Mouse (Mus musculus): ENCODE measurements around the gene Cnot1.
"Not testable (repeated sequence)": the region's sequence is repeated elsewhere in the genome, so short reads cannot be mapped to it uniquely, and the experiment has no call there.

Cnot1 gene

DNA sequence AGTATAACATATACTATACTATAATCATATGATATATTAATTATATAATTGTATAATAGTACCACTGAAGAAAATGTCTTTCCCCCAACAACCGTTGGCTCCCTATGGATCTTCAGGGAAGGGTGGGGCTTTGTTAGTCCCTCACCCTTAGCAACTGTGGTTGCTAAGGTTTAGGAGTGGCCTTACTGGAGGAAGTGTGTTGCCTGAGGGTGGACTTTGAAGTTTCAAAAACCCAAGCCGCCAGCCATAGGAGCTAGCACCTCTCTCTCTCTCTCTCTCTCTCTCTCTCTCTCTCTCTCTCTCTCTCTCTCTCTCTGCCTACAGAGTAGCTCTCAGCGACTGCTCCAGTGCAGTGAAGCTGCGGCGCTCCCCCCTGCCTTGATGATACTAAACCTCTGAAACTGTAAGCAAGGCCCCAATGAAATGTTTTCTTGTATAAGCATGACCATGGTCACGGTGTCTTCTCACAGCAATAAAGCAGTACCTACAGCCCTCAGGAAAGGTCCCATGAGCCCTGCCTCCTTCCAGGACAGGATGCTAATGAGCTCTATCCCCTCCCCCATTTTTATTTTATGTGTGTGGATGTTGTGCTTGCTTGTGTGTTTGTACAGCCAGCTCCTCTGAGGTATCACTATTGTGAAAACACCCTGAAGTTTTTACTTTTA lies 8.9 kb upstream of the Cnot1 start:
- no peak for DNase-seq

DNA sequence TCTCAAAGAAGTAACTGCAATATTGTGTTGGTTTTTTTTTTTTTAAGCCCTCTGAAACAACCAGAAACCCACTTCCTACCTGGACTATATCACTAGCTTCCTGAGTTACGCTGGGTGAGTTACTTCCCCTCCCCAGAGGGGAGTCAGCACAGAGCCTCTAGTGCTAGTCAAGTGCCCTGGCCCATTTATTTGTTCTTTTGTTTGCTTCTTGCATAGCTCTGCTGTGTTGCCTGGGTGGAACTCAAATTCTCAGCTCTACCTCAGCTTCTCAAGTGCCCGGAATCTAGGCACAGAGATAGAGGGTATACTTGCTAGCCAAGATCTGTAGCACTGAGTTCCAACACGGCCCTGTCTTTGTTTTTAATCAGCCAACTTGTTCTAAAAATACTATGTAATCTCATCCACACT lies 2.9 kb upstream of the Cnot1 start:
- DNase-seq = no peak

DNA sequence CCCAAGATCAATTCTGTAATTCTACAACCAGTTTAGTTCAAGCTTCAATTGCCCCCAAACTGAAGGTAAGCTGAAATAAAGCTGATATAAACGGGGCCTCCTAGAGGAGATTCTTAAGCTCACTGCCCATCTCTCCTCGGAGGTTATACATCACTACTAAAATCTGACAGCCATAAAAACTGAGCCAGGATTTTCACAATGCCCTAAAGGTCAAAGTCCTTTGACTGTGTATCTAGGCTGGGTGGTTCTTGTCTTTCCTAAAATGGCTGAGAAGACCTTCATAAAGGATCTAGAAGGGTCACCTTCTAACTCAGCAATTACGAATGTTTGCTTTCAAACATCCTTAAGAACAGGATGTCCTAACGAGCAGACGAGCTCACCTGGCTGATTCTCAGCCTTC lies 1.9 kb upstream of the Cnot1 start:
- no peak for DNase-seq

DNA sequence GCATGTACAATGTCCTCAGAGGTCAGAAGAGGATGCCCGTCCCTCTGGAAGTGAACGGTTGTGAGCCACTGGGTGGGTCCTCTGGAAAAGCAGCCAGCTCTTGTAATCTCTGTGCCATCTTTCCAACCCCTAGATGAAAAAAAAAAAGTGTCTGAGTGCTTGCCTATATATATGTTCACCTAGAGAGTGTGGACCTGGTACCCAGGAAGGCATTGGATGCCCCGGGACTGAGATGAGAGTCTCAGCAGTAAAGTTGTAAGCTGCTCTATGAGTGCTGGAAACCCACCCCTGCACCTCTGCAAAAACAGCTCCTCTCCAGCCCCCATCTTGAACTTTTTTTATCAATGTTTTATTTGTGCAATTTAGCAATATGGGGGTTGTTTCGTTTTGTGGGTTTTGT lies 1.4 kb upstream of the Cnot1 start:
- DNase-seq = no peak

DNA sequence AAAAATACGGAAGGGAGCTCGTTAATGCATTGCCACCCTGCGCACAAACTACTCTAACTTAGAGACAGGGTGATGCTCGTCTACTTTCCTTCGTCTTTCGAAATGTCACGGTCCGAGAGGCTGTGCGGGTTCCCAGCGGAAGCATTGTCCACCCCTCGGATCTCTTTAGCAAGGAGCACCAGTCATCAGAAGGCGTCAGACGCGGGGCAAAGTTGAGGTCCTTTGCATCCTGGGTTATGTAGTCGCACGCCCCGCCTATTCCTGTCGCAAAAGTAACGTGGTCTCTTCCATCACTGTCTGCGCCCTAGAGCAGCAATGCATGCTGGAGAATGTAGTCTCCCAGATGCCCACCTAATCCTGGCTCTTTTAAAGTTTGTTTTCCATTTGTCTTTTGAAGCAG lies 597 bp upstream of the Cnot1 start:
- DNase-seq = peak; percentile 91 to 96

DNA sequence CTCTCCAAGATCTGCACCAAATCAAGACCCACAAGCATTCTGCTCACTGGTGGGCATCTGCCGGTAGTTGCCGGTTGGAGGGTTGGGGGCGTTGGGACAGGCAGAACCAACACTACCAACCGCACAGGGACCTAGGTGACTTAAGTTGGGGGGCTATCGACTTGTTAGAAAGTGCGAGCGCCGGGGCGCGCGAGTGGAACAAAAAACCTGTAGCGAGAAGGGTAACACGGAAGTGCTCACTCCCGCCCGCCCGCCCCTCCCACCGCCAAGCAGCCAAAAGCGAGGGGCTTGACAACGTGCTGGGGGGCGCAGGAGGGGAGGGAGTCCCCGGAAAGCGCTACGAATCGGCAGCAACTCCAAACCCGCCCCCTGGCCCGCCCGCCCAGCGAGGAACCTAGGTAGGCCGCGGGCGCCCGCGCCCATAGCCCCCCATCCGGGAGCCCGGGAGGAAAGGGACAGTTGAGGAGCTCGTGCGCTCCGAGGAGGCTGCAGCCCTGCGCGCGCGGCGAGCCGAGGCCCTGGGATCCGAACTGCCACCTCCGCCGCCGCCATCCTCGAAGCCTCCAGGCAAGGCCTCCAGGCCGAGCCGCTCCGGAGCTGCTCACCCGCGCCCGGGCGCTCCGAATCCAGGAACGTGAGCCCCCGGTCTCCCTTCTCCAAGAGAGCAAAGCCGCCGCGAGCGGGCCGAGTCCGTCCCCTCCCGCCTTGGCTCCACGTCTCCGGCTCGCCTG lies 638 bp downstream of the Cnot1 start:
- DNase-seq = no peak

DNA sequence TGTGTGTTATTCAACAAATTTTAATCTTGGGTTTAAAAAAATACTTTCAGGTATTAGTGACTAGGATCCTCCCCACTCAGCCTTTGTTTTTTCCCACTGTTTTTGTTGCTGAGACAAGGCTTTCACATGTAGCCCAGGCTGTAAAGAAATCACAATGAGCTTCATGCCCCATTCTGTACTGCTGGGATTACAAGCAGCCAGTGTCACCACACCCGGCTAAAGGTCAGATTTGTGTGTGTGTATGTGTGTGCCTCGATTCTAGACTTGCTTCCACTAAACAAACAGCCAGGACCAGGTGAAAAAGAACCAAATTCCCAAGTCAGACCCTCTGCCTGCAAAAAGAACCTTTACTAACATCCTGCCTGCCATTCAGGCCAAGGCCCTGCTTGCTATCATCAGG lies 1.8 kb downstream of the Cnot1 start:
- DNase-seq = no peak

DNA sequence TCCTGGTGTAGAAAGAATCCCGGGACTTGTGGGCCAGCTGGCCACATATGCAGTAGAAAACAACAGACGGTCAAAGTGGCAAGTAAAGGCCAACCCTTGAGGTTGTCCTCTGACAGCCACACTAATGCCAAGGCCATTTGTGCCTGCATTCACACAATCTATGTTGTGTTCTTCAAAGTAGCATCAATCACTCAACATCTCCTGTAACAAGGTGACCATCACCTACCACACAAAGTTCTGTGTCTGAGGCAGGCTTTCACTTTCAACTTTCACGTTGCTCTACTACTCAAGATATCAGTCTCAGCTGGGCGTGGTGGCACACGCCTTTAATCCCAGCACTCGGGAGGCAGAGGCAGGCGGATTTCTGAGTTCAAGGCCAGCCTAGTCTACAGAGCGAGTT lies 5.0 kb downstream of the Cnot1 start:
- no peak for DNase-seq

DNA sequence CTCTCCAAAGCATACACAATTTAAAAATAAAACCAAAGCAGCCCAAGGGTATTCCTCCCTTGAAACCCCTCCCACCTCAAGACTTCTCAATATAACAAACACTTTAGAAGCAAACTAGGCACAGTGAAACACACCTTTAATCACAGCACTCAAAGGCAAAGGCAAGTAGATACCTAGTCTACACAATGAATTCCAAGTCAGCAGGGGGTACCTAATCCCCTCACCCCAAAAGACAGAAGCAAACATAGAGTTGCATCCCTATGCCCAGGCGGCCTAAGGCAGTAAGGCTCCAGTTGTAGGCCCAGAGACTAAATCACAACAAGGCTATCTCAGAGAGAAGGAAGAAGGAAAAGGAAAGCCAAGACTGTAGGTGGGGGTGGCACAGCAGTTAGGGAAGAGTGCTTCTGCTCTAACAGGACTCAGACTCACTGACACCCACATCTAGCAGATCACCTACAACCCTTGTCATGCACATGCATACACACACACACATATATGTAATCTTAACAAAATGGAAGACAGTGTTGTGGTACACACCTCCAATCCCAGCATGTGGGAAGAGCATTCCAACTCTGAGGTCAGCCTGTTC lies 5.7 kb downstream of the Cnot1 start:
- no peak for DNase-seq

DNA sequence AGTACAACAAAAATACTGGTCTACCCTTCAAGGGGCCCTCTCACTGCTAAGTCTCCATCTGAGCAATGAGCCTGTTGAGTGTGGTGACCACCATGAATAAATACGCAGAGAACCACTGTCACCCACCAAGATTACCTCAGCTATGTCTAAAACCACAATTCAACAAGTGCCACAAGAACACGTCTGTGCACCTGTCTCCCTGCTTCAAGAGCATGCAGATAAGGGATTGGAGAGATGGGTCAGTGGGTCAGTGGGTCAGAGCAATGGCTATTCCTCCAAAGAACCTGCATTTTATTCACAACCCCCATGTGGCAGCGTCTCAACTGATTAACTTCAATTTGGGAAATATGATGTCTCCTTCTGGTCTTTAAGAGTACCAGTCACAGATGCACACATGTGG lies 6.9 kb downstream of the Cnot1 start:
- DNase-seq = no peak

DNA sequence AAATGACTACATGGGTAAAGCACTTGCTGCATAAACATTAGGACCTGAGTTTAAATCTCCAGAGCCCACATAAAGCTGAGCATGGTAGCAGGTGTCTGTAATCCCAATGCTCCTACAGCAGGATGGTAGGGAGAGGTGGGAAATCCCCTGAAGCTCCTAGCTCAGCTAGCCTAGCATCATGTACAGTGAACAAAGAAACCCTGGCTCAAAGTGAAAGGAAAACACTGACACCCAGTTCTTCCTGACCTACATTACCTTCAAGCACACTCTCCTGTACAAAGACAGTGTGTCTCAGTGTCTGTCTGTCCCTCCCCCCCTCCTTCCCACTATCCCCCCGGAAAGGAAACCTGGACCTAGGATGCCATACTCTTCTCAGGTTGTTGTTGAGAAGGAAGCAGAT lies 7.4 kb downstream of the Cnot1 start:
- DNase-seq = no peak

DNA sequence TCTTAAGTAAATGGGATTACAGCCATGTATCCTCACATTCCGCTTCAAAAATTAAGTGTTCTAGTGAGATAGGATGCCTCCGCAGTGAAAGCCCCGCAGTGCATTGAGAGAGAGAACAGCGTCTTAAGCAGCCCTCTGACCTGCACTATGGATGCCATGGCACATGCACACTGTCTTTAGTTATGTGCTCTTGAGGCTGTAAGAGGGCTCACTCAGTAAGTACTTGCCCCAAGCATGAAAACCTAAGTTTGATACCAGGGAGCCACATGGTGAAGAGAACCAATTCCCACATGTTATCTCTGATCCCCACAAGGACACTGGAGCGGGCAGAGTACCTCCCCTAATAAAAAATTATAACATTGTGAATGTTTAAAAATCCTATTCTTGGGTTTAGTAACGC lies 8.1 kb downstream of the Cnot1 start:
- no peak for DNase-seq

DNA sequence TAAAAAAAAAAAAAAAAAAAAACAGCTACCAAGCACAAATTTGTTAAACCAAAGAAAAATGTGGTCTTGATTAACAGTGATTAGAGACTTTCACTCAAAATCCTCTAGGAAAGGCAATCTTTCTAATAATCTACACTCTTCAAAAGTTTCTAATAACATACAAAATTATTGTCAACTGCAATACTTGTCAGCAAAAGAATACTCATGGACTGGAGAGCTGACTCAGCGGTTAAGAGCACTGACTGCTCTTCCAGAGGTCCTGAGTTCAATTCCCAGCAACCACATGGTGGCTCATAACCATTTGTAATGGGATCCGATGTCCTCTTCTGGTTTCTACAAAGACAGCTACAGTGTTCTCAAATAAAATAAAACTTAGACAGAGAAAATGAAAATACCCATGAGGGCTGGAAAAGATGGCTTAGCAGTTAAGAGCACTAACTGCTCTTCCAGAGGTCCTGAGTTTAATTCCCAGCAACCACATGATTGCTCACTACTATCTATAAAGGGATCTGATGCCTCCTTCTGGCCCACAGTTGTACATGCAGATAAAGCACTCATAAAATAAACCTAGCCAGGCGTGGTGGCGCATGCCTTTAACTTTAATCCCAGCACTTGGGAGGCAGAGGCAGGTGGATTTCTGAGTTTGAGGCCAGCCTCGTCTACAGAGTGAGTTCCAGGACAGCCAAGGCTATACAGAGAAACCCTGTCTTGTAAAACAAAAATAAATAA lies 11.8 kb downstream of the Cnot1 start:
- DNase-seq = not testable (repeated sequence)

DNA sequence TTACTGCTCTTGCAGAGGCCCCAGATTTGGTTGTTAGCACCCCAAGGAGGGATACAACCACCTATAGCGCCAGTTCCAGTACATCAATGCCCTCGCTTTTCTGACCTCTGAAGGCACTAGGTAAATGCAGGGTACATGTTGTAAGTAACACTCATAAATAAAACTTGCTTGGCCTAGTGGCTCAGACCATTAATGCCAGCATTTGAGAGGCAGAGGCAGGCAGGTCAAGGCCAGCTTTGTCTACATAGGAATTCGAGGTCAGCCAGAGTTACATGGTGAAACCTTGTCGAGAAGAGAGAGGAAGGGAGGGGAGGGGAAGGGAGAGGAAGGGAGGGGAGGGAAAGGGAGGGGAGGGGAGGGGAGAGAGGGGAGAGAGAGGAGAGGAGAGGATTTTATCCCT lies 21.7 kb downstream of the Cnot1 start:
- no peak for DNase-seq

DNA sequence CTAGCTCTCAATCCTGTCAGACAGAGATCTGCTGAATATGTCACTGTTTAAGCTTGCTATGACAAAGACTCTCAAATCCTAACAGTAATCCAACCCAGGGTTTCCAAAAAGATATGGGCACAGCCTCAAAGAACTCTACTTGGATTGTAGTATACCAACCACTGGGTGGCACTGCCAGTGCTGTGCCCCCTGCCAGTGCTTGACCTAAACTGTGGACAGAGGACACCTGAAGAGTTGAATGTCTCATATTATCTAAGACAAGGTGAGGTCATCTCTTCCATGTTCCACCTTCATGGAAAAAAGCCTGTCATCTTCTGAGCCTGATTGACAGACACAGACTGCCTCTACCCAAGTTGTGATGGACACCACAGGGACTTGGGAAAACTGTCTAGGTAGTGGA lies 24.6 kb downstream of the Cnot1 start:
- no peak for DNase-seq

DNA sequence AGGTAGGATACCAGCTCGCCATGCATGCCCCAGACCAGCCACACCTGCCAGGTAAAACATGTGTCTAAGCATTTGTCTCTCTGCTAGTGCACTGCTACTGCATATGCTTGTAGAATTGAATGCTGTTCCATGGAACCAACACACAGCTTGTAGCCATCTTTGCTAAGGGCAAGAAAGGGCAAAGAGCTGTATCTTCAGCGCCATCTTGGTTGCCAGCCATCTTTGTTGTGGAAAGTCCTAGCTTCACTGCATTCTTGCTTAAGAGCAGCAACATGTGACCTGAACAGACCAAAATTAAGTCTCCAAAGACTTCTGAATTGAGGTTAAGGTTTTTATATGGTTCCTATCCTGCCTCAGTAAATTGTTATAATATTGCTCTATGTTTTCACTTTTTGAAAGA lies 25.5 kb downstream of the Cnot1 start:
- DNase-seq = no peak

DNA sequence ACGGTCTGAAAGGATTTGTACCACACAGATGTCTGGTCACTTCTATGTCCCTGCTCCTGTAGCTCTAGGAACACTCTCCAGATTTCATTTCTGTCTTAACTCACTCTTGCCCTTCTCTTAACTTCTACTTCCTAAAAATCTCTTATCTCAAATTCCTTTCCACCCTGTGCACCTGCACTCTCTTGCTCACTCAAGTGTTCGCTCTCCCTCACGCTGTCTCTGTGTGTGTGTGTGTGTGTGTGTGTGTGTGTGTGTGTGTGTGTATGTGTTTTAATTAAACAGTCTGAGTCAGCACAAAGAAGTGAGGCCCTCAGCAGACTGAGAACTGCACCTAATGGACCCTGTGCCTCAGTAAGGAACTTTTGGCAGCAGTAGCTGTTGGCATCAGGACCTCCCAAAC lies 26.2 kb downstream of the Cnot1 start:
- DNase-seq = no peak

DNA sequence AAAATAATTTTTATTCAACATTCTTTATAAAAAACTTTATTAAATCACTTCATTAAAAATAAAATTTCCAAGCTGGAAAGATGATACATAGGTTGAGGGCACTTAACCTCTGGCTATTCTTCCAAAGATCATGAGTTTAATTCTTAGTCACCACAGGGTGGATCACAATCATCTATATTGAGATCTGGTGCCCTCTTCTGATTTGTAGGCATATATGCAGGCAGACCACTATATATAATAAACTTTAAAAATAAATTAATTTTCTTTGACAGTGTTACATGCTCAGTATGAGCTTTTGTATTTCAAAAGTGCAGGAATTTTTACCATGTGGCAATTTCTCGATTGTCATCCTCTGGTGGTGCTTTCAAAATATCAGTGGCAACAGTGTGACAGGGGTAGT lies 43.1 kb downstream of the Cnot1 start:
- DNase-seq = no peak

DNA sequence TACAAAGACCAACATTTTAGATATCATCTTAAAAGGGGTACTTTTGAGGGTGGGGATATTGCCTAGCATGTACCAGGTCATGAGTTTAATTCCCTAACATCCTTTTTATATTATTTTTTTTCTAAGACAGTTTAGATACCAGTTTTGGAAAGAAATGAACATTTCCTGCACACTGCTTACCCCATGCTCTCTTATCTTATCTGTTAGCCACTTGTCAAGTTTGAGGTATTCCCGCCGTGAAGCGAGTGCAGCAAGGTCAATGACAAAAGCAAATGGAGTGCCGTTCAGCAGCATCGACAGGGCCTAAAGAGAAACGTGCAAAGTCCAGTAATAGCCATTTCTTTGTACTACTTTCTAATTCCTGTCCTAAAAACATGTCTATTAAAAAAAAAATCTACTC lies 46.9 kb downstream of the Cnot1 start:
- DNase-seq = no peak

DNA sequence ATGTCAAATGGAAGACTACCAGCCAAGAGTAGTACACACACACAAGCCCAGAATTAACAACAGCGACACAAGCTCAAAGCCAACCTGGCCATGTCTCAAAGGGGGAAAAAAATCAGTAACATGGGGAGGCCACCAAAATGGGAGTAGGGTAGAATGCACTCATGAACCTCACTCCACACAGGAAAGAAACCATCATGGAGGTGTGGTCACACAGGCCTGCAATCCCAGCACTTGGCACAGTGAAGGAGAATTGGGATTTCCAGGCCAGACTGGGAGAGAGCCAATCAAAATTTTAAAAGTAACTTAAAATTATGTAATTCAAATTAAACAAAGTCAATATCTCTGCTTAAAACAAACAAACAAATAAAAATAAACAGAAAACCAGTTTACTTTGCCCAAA lies 55.3 kb downstream of the Cnot1 start:
- DNase-seq = no peak

DNA sequence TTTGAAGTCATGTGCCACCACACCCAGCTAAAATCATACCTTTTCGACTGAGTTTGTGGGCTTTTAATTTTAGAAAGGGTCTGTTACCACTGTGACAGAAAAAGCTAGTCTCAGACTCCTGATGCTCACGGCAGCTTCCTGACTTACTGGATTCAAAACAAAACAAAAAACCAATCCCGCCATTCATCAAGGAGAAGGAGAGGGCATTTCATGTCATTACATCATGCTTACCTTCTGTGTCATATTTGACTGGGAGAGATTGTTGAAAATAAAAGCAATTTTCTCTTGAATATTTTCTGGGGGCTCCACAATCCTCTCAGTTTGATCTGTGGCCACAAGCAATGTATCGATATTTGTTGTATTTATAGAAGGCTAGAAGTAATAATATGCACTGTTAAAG lies 59.2 kb downstream of the Cnot1 start:
- no peak for DNase-seq

DNA sequence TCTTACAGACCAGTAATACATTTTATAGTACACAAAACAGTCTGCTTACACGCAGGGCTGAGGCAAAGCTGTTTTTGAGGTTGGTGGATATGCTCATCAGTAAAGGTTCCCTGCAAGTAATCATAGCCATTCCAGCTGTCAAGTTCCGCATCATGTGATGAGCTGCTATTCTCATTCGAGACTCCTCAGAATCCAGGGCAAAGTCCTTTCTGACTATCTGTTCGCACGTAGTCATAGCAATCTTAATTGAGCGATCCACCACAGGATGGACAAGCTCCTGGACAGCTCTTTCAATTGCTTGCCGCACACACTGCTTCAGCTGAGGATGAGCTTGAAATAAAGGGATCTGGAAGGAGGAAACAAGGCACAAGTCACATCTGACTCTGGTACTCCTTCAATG lies 65.5 kb downstream of the Cnot1 start:
- no peak for DNase-seq

DNA sequence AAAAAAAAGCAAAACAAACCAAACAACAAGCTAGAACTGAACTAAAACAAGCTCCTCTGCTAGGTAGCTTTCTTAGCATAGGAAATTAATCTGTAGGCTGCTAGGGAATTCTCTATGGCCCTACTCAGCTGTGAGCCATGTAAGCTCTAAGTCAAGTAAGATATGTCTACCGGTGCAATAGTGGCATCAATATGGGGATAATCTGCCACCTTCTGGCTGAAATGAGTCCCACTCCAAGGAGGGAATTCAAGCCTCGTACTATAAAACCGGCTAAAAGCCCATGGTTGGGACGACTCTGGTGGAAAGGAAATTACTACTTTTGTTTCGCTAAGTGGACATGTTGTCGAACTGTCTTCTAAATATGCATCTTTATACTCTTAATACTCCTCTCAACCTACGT lies 68.7 kb downstream of the Cnot1 start:
- peak in 1 of 2 experiments; percentile 13 for DNase-seq

DNA sequence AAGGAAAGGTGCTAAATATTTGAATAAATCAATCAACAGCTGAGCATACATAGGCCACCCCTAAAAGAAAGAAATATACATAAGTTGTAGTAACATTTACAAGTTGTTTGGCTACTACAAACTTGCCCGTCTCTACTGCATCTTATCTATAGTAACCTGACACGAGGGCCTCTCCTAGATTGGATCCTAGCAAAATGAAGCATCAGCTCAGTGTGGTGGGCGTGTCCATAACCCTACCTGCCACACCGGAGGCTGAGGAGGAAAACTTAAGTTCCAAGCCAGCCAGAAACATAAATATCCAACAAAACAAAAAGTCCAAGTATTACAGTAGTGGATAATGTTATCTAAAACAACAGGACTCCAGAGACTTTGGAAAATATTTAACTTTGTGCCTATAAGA lies 79.6 kb downstream of the Cnot1 start:
- no peak for DNase-seq

Data from cerebellum, adult 18-20 months (tissue).